ENCODE assay signal across 26 mouse cellular contexts in the genomic region with DNA sequence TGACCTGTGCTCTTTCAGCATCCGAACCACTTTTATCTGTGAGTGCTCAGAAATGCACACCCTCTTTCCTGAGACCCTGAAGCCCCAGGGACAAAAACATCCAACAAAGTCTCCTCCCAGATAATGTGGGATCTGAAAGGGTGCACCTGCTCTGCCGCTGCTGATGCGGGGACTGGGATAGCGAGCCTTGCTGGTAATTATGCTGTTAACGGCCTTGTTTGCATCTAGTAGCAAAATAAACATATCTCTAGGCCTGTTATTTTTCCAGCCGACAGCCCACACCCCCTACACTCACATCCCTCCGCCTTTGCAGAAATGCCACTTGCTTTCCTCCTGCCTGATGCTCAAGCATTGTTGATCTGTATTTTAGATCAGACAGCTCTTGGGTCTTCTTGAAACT.
DNase-seq lines count a peak whose midpoint lies in the region; ATAC-seq and TF ChIP-seq lines count a peak whose summit lies in the region.
"Had no signal": no experiment of that assay in that cellular context is flagged by ENCODE, and none has a peak within 500 bp of the region (broad histone marks: within the 10 kb centered on the region; RNA-seq: fewer than 3 reads in every experiment).

No protein-coding gene starts in this region.

- peaks cover 7% of the 10 kb centered on the region; the same call in 1 of the 2 replicates for H3K36me3 ChIP-seq in forebrain, embryonic 12.5 days (replicated peaks)
- no peaks in the 10 kb centered on the region for H3K36me3 ChIP-seq in forebrain, embryonic 11.5 days (ENCODE audit: control insufficient read depth, insufficient read depth, low read length)
- H3K36me3 ChIP-seq in forebrain, embryonic 13.5 days (ENCODE audit: poor library complexity, severe bottlenecking): peaks cover 20% of the 10 kb centered on the region
- H3K36me3 ChIP-seq in forebrain, embryonic 15.5 days: no peaks in the 10 kb centered on the region
- H3K36me3 ChIP-seq: embryonic facial prominence, embryonic 15.5 days; G1E had no signal

- H3K4me3 ChIP-seq in forebrain, embryonic 12.5 days (replicated peaks): no peak overlapping the region
- H3K4me3 ChIP-seq in forebrain, embryonic 11.5 days (ENCODE audit: low read depth, low read length): no peak overlapping the region
- no peak overlapping the region for H3K4me3 ChIP-seq in forebrain, embryonic 13.5 days
- no peak overlapping the region for H3K4me3 ChIP-seq in forebrain, embryonic 15.5 days
- H3K4me3 ChIP-seq: embryonic facial prominence, embryonic 13.5 days; embryonic facial prominence, embryonic 15.5 days; erythroblast, embryonic 14.5 days had no signal

- H3K4me2 ChIP-seq in forebrain, embryonic 12.5 days: no peak overlapping the region
- no peak overlapping the region for H3K4me2 ChIP-seq in forebrain, embryonic 11.5 days (ENCODE audit: low read depth, low read length, severe bottlenecking)
- no peak overlapping the region for H3K4me2 ChIP-seq in forebrain, embryonic 13.5 days
- H3K4me2 ChIP-seq in forebrain, embryonic 15.5 days (replicated peaks): no peak overlapping the region
- H3K4me2 ChIP-seq: embryonic facial prominence, embryonic 13.5 days; embryonic facial prominence, embryonic 15.5 days had no signal

- H3K4me1 ChIP-seq in forebrain, embryonic 12.5 days: peaks cover 14% of the 10 kb centered on the region
- no peaks in the 10 kb centered on the region for H3K4me1 ChIP-seq in forebrain, embryonic 11.5 days (replicated peaks; ENCODE audit: control insufficient read depth, insufficient read depth, low read length)
- H3K4me1 ChIP-seq in forebrain, embryonic 13.5 days: peaks cover 16% of the 10 kb centered on the region
- H3K4me1 ChIP-seq in forebrain, embryonic 15.5 days: peaks cover 19% of the 10 kb centered on the region
- H3K4me1 ChIP-seq: embryonic facial prominence, embryonic 13.5 days; embryonic facial prominence, embryonic 15.5 days had no signal

- no peak for TF ChIP-seq CTCF in brain, embryonic 14.5 days (IDR thresholded peaks at IDR 0.05; ENCODE audit: borderline replicate concordance, extremely low read depth, insufficient read depth, insufficient read length)

- 26% methylated on average over 7 of the region's 7 CpGs for WGBS in forebrain, embryonic 12.5 days
- WGBS in forebrain, embryonic 11.5 days: 36% methylated on average over 7 of the region's 7 CpGs
- WGBS in forebrain, embryonic 13.5 days: 26% methylated on average over 7 of the region's 7 CpGs
- WGBS in forebrain, embryonic 15.5 days: 16% methylated on average over 7 of the region's 7 CpGs

- H3K9me3 ChIP-seq in forebrain, embryonic 12.5 days: no peaks in the 10 kb centered on the region
- H3K9me3 ChIP-seq in forebrain, embryonic 11.5 days (ENCODE audit: control insufficient read depth, low read length): no peaks in the 10 kb centered on the region
- no peaks in the 10 kb centered on the region for H3K9me3 ChIP-seq in forebrain, embryonic 13.5 days (replicated peaks)
- H3K9me3 ChIP-seq in forebrain, embryonic 15.5 days: no peaks in the 10 kb centered on the region
- H3K9me3 ChIP-seq: embryonic facial prominence, embryonic 13.5 days; embryonic facial prominence, embryonic 15.5 days had no signal

- H3K9ac ChIP-seq in forebrain, embryonic 12.5 days: no peak overlapping the region
- no peak overlapping the region for H3K9ac ChIP-seq in forebrain, embryonic 11.5 days (ENCODE audit: low read length)
- H3K9ac ChIP-seq in forebrain, embryonic 13.5 days: no peak overlapping the region
- H3K9ac ChIP-seq in forebrain, embryonic 15.5 days (replicated peaks): no peak overlapping the region
- H3K9ac ChIP-seq: embryonic facial prominence, embryonic 13.5 days; embryonic facial prominence, embryonic 15.5 days had no signal

- no peak for DNase-seq in forebrain, embryonic 11.5 days (ENCODE audit: low spot score)
- DNase-seq in brain, embryonic 14.5 days (ENCODE audit: low read depth): peak; percentile 66
- DNase-seq in ovary, adult 18-20 months (ENCODE audit: low spot score): no peak
- DNase-seq in layer of hippocampus, postnatal 14 days (ENCODE audit: low spot score in 2 of 2): no peak
- DNase-seq in gastrocnemius, postnatal 4 days (ENCODE audit: low spot score in 2 of 2): no peak
- DNase-seq: adrenal gland, adult 8-10 months; adrenal gland, postnatal 14 days; adrenal gland, postnatal 36 days; cerebellum, adult 11 months; cerebellum, adult 18-20 months; cerebellum, adult 8-10 months; cerebellum, adult 9-11 months; cerebellum, postnatal 14 days; cerebellum, postnatal 36 days; embryo, embryonic 11 days had no signal

- no peaks in the 10 kb centered on the region for H3K27me3 ChIP-seq in forebrain, embryonic 12.5 days
- no peaks in the 10 kb centered on the region for H3K27me3 ChIP-seq in forebrain, embryonic 11.5 days (ENCODE audit: control insufficient read depth, insufficient read depth, low read length)
- H3K27me3 ChIP-seq in forebrain, embryonic 13.5 days: no peaks in the 10 kb centered on the region
- no peaks in the 10 kb centered on the region for H3K27me3 ChIP-seq in forebrain, embryonic 15.5 days
- H3K27me3 ChIP-seq: CH12.LX; embryonic facial prominence, embryonic 13.5 days; embryonic facial prominence, embryonic 15.5 days; Patski had no signal

- H3K27ac ChIP-seq in forebrain, embryonic 12.5 days: peak overlapping the region; percentile 42; the same call in 1 of the 2 replicates
- H3K27ac ChIP-seq in forebrain, embryonic 11.5 days (ENCODE audit: low read depth, low read length): no peak overlapping the region
- no peak overlapping the region for H3K27ac ChIP-seq in forebrain, embryonic 13.5 days
- peak overlapping the region; percentile 42 for H3K27ac ChIP-seq in forebrain, embryonic 15.5 days (replicated peaks)
- H3K27ac ChIP-seq: embryonic facial prominence, embryonic 13.5 days; embryonic facial prominence, embryonic 15.5 days had no signal

- no peak for TF ChIP-seq POLR2A in brain, embryonic 14.5 days (IDR thresholded peaks at IDR 0.05; ENCODE audit: borderline replicate concordance, extremely low read depth, insufficient read depth, insufficient read length, poor library complexity, severe bottlenecking)

- ATAC-seq in forebrain, embryonic 12.5 days (ENCODE audit: low FRiP score): no peak; the same call in 1 of the 2 replicates
- no peak for ATAC-seq in forebrain, embryonic 11.5 days (replicated peaks; ENCODE audit: low FRiP score)
- ATAC-seq in forebrain, embryonic 13.5 days: peak; percentile 63; the same call in 1 of the 2 replicates
- no peak; the same call in 1 of the 2 replicates for ATAC-seq in forebrain, embryonic 15.5 days (replicated peaks)
- ATAC-seq: activated CD4-positive, CD25-positive, alpha-beta regulatory T cell, adult 4 months; CD4-positive, CD25-positive, alpha-beta regulatory T cell, adult 4 months; Patski had no signal

Comparison
In these comparisons a context has a peak if more than half of its experiments do, and no peak if none do; other contexts are left out.
1. H3K27ac ChIP-seq: peak in forebrain, embryonic 12.5 days (single experiment) and forebrain, embryonic 15.5 days (single experiment); none in forebrain, embryonic 11.5 days (single experiment) and forebrain, embryonic 13.5 days (single experiment).